Mouse (Mus musculus) adrenal gland, postnatal 10 days (tissue): Measurements from ENCODE around the gene Olfr1192-ps1. TPM values are rescaled to one million over a fixed set of nuclear protein-coding genes. Genes with fewer than 3 reads are reported as not detected.
"Not testable (repeated sequence)": the region's sequence is repeated elsewhere in the genome, so short reads cannot be mapped to it uniquely, and the experiment has no call there.

Experiments used
- DNase-seq: peaks from one replicate; pipeline ENCODE4 v3.0.0; 2021; ENCODE audit warnings: mixed read lengths
- long read RNA-seq, 2 experiments: library from polyadenylated mRNA; stranded (forward); transcript quantifications; one replicate each; pipeline ENCODE4 v2.0.0; 2021
- total RNA-seq, 2 experiments: library from RNA; stranded (reverse); gene quantifications; 2 replicates each; pipeline ENCODE4 v1.2.3; 2021

Gene Olfr1192-ps1
- total RNA-seq, result not detected
- long read RNA-seq, experiment 1, result 0 reads
- long read RNA-seq, experiment 2, result 0 reads

DNA sequence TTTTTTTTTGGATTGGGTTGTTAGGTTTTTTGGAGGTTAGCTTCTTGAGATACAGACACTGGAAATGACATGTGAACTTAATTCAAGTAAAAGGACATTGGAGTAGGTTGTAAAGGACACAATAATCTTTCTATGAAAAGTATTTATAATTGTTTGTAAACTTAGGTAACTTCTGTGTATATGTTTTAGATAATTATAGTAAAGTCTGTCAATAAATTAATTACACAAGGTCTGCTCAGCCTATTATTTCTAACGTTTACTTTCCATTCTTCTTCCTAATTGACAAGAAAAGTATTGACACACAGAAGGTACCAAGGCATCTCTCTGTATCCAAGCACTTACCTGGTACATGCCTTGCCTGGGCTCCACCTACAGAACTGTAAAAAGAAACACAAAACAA lies at the start of gene Olfr1192-ps1:
Gene Olfr1192-ps1 (plus strand): TSS at position 301 of the 400 bp plus-strand sequence.
- DNase-seq, result no peak

DNA sequence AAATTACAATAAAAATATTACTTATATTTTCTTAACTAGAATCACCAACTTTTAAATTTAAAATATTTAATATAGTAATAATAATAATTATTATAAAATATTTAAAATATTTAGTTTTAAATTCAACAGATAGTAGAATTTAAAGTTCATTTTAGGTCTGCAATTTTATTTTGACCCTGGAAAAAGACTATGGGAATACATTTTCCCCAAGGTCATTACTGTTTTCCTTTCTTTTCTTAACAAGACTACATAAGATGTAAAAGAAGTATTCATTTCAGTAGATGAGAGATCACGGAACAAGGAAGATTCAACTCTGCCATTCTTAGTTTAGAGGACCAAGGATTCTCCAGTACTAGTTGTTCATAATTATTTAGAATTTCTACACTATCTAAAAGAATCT lies 8.1 kb upstream of the Olfr1192-ps1 start, which contains the start of gene Olfr1191-ps1:
Gene Olfr1191-ps1 (plus strand): TSS at position 301 of the 400 bp plus-strand sequence.
- DNase-seq, result not testable (repeated sequence)

DNA sequence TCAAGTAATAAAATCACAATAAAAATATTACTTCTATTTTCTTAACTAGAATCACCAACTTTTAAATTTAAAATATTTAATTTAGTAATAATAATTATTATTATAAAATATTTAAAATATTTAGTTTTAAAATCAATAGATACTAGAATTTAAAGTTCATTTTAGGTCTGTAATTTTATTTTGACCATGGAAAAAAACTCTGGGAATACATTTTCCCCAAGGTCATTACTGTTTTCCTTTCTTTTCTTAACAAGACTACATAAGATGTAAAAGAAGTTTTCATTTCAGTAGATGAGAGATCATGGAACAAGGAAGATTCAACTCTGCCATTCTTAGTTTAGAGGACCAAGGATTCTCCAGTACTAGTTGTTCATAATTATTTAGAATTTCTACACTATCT lies 27.0 kb downstream of the Olfr1192-ps1 start, which contains the start of gene Olfr1193:
Gene Olfr1193 (plus strand): TSS at position 301 of the 400 bp plus-strand sequence.
- DNase-seq, result not testable (repeated sequence)

DNA sequence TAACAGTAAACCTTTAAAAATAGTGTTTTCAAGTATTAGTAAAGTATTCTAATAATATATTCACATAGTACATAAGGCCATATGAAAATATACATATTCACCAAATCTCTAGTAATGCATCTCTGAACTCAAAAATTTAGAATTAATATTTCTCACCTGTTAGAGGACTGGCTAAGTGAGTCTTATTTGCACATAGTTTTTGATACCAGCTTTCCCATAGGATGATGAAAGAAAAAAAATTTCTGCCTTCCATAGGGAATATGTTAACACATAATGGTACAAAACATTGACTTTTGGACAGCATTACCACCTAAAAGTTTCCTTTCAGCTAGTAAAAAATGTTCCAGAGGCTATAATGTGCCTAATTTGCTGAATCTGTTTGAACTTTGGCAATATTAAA lies 40.8 kb downstream of the Olfr1192-ps1 start, which contains the start of gene Olfr1195:
Gene Olfr1195 (minus strand): TSS at position 101 of the 400 bp plus-strand sequence.
- no peak for DNase-seq

DNA sequence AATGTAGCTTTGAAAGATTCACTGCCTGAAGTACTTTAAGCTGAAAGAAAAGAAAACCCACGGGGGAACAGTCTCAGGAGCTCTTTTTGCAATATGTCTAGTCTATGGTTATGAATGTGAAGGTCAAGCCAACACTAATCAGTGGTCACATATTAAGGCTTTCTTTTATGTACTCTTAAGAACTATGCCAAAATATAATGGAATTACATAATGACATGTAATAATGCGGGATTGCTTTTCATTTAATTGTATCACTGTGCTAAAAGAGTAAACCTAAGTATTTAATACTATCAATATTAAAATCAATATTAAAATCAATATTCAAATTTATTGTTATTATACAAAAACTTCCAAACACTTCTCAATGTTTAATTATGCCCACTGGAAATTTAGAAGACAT lies 56.2 kb downstream of the Olfr1192-ps1 start, which contains the start of gene Olfr1196:
Gene Olfr1196 (minus strand): TSS at position 101 of the 400 bp plus-strand sequence.
- DNase-seq, result no peak

Other genes starting within 250 kb of the Olfr1192-ps1 start
- not detected for gene Olfr1179, start 242.1 kb upstream of the Olfr1192-ps1 start, total RNA-seq
- not detected for gene Olfr1180, start 229.4 kb upstream of the Olfr1192-ps1 start, total RNA-seq
- not detected for gene Olfr1181, start 222.3 kb upstream of the Olfr1192-ps1 start, total RNA-seq
- not detected for gene Gm13757, start 199.4 kb upstream of the Olfr1192-ps1 start, total RNA-seq
- not detected for gene Olfr1183, start 193.6 kb upstream of the Olfr1192-ps1 start, total RNA-seq
- gene Olfr1184, start 164.9 kb upstream of the Olfr1192-ps1 start, total RNA-seq, result not detected
- gene Olfr1185-ps1, start 155.2 kb upstream of the Olfr1192-ps1 start, total RNA-seq, result not detected
- gene Olfr1186, start 130.0 kb upstream of the Olfr1192-ps1 start, total RNA-seq, result not detected
- not detected for gene Olfr1188, start 91.6 kb upstream of the Olfr1192-ps1 start, total RNA-seq
- not detected for gene Olfr1189, start 62.1 kb upstream of the Olfr1192-ps1 start, total RNA-seq
- under 1 TPM in 1 of 2 experiments, not detected in 1; 0.06 TPM for gene Olfr1191-ps1, start 8.0 kb upstream of the Olfr1192-ps1 start, total RNA-seq
- not detected for gene Olfr1193, start 27.1 kb downstream of the Olfr1192-ps1 start, total RNA-seq
- not detected for gene Olfr1195, start 40.7 kb downstream of the Olfr1192-ps1 start, total RNA-seq
- gene Olfr1196, start 56.1 kb downstream of the Olfr1192-ps1 start, total RNA-seq, result not detected
- not detected for gene Olfr1197, start 83.9 kb downstream of the Olfr1192-ps1 start, total RNA-seq
- not detected for gene Olfr1198, start 102.9 kb downstream of the Olfr1192-ps1 start, total RNA-seq
- not detected for gene Olfr1199, start 112.0 kb downstream of the Olfr1192-ps1 start, total RNA-seq
- gene Olfr1200, start 122.0 kb downstream of the Olfr1192-ps1 start, total RNA-seq, result not detected
- not detected for gene Olfr1201, start 144.5 kb downstream of the Olfr1192-ps1 start, total RNA-seq
- not detected for gene Olfr1202, start 166.0 kb downstream of the Olfr1192-ps1 start, total RNA-seq
- not detected for gene Olfr1205, start 181.2 kb downstream of the Olfr1192-ps1 start, total RNA-seq
- not detected for gene Olfr1204, start 200.8 kb downstream of the Olfr1192-ps1 start, total RNA-seq
- not detected for gene Olfr1206, start 214.7 kb downstream of the Olfr1192-ps1 start, total RNA-seq